Mouse (Mus musculus) cerebellum, adult 2 months (tissue): ENCODE measurements at regions not wholly inside any gene's neighbourhood (a gene's known extent, or its start where the extent isn't known, plus 50 kb on each side); places are given as distances from the start of the nearest gene placed in this dataset.

ENCODE experiments used
- DNase-seq, 2 experiments: peaks; one replicate each; pipeline ENCODE4 v3.0.0; 2021
- H3K27ac ChIP-seq: fragments of 200-500 bp; 2 replicates; pipeline ENCODE4 v1.5.1; 2012; ENCODE audit warnings: low read length, control low read depth, inconsistent platforms; ENCODE audit not compliant: insufficient read depth
- H3K27me3 ChIP-seq: fragments of 200-500 bp; 2 replicates; pipeline ENCODE4 v1.6.1; 2012; ENCODE audit warnings: inconsistent platforms, mild to moderate bottlenecking, low read length, moderate library complexity; ENCODE audit not compliant: control insufficient read depth, insufficient read depth
- H3K4me1 ChIP-seq: fragments of 200-500 bp; 2 replicates; pipeline ENCODE4 v1.6.1; 2011; ENCODE audit warnings: low read length; ENCODE audit not compliant: control insufficient read depth, insufficient read depth
- H3K4me3 ChIP-seq: fragments of 200-500 bp; replicated peaks from 2 replicates; pipeline ENCODE3; 2011; ENCODE audit warnings: mild to moderate bottlenecking, low read depth, low read length, control low read depth; ENCODE audit not compliant: insufficient read depth
- CTCF ChIP-seq: fragments of 200-500 bp; IDR thresholded peaks from 2 replicates; pipeline ENCODE4 v1.5.1; 2011; ENCODE audit warnings: low read depth, mild to moderate bottlenecking, control low read depth, low read length, moderate library complexity, borderline replicate concordance; ENCODE audit not compliant: insufficient read depth
- POLR2A ChIP-seq: fragments of 200-500 bp; IDR thresholded peaks from 2 replicates; pipeline ENCODE4 v1.6.1; 2011; ENCODE audit warnings: low read length, control low read depth, borderline replicate concordance; ENCODE audit not compliant: insufficient read depth
- WGBS: fragments of 180-500 bp; shearing (Covaris S2); methylation state at CpG from one replicate; pipeline ENCODE4 v1.1.7; 2018; 5-methylcytosine and 5-hydroxymethylcytosine counted together

- H3K4me3 ChIP-seq, result no peak overlapping the region
- H3K27me3 ChIP-seq, result no peaks in the 10 kb centered on the region
- peaks cover 4% of the 10 kb centered on the region; the same call in 1 of the 2 replicates for H3K4me1 ChIP-seq
- no peak overlapping the region for H3K27ac ChIP-seq
- no peak for TF ChIP-seq POLR2A
- TF ChIP-seq CTCF, result no peak
- DNase-seq, result no peak
- 88% methylated on average over 7 of the region's 7 CpGs for WGBS
Observed at GRCm38 (mm10) chr5:51763599-51763998, 196.1 kb upstream of the Ppargc1a start.

DNA sequence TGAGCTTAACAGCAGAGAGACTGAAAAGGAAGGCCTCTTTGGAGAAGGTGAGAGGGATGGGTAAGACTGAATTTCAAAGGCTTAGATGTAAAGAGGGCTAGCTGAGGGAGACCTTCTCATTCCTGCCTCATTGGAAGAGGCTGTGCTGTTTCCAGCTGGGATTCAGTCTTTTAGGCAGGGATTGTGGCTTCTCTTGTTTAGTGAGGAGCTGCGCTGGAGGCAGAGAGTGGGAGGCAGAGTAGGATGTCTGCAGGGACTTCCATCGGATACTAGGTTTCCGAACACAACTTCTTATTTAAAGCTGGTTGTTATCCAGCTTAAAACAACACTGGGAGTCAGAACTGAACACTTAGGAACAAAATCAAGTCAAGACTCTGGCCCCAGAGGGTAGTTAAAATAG, 194.8 kb upstream of the Ppargc1a start:
- Histone ChIP-seq H3K27ac (no peak overlapping the region), H3K27me3 (no peaks in the 10 kb centered on the region), H3K4me1 (peaks cover 4% of the 10 kb centered on the region; the same call in 1 of the 2 replicates), H3K4me3 (no peak overlapping the region)
- WGBS, result 75% methylated on average over 3 of the region's 3 CpGs
- no peak for TF ChIP-seq POLR2A
- TF ChIP-seq CTCF, result no peak
- DNase-seq, result no peak

DNA sequence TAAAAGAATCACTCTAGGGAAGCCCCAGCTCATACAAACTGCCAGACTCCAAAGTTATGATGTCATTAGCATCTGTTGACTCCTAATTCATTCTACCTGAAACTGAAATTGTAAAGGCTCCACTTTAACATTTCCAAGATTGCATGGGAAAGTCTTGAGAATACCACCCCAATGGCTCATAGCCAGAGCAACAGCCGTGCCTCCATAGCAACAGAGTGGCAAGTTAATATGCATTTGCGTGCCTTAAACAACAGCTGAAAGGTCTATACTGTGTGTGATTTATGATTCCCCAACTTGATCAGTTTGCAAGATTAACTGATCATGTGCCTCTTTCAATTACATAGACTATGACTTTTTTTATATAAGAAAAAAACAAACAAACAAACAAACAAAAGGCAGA, 190.8 kb upstream of the Ppargc1a start:
- TF ChIP-seq CTCF (no peak), POLR2A (no peak)
- DNase-seq, result no peak
- Histone ChIP-seq H3K27ac (no peak overlapping the region), H3K27me3 (no peaks in the 10 kb centered on the region), H3K4me1 (no peaks in the 10 kb centered on the region), H3K4me3 (no peak overlapping the region)
- 47% methylated on average over 2 of the region's 2 CpGs for WGBS

GRCm38 (mm10) chr5:51757864-51758263, 190.3 kb upstream of the Ppargc1a start:
- WGBS, result 37% methylated on average over 2 of the region's 2 CpGs
- Histone ChIP-seq H3K27me3 (no peaks in the 10 kb centered on the region), H3K4me1 (no peaks in the 10 kb centered on the region), H3K27ac (no peak overlapping the region), H3K4me3 (no peak overlapping the region)
- peak in 1 of 2 experiments; percentile 34 for DNase-seq
- TF ChIP-seq POLR2A (no peak), CTCF (no peak)

DNA sequence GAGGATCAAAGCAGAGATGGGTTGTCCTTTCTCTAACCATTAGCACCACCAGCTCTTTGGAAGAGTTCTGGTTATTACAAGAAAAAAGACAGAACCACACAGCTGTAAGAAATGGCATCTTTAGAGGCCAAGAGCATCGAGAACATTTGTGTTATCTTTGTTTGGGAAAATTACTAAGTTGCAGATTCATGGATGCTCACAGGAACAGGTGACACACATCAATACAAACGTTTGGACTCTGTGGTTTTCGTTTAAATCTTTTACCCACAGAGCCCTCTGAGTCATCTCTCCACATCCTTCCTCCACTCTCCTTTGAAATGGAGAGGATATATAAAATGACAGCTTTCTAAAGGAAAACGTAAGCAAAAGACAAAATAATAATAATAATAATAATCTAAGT, 184.5 kb upstream of the Ppargc1a start:
- Histone ChIP-seq H3K27me3 (no peaks in the 10 kb centered on the region), H3K27ac (no peak overlapping the region), H3K4me1 (no peaks in the 10 kb centered on the region), H3K4me3 (no peak overlapping the region)
- no peak for TF ChIP-seq CTCF
- TF ChIP-seq POLR2A, result no peak
- no peak for DNase-seq
- 81% methylated on average over 4 of the region's 4 CpGs for WGBS

- WGBS, result 74% methylated on average over 8 of the region's 8 CpGs
- no peaks in the 10 kb centered on the region for H3K4me1 ChIP-seq
- DNase-seq, result no peak
Observed at GRCm38 (mm10) chr5:51750456-51750855, 182.9 kb upstream of the Ppargc1a start.

GRCm38 (mm10) chr5:51740893-51741292, 173.4 kb upstream of the Ppargc1a start:
- no peak for DNase-seq
- TF ChIP-seq POLR2A (no peak), CTCF (no peak)
- Histone ChIP-seq H3K27ac (no peak overlapping the region), H3K4me1 (no peaks in the 10 kb centered on the region), H3K27me3 (no peaks in the 10 kb centered on the region), H3K4me3 (no peak overlapping the region)
- 90% methylated on average over 8 of the region's 8 CpGs for WGBS

More at GRCm38 (mm10) chr5:51750456-51750855, 182.9 kb upstream of the Ppargc1a start:
- H3K27me3 ChIP-seq, result no peaks in the 10 kb centered on the region
- no peak for TF ChIP-seq CTCF
- no peak for TF ChIP-seq POLR2A
- H3K27ac ChIP-seq, result no peak overlapping the region
- no peak overlapping the region for H3K4me3 ChIP-seq

- TF ChIP-seq POLR2A (no peak), CTCF (no peak)
- Histone ChIP-seq H3K27ac (no peak overlapping the region), H3K27me3 (no peaks in the 10 kb centered on the region), H3K4me1 (peaks cover 3% of the 10 kb centered on the region; the same call in 1 of the 2 replicates), H3K4me3 (no peak overlapping the region)
- no peak for DNase-seq
- 95% methylated on average over 1 of the region's 1 CpGs for WGBS
Observed at GRCm38 (mm10) chr5:51730241-51730640, 162.7 kb upstream of the Ppargc1a start.

DNA sequence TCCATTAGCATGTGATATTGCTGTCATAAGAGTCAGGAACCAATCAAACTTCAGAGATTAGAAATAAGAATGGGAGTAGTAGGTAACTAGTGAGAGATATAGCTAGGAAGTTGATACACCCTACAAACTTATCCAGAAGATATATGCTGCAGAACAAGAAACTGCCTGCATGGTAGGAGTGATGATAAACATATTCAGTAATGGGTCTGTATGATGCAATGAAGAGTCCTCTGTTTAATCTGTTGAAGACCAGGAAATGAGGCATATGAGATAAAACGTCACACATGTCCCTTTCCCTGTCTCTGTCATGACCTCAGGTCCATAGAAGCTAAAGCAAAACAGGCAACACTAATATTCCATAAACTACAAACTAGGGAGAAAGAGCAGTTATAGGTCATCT, 162.2 kb upstream of the Ppargc1a start:
- Histone ChIP-seq H3K27ac (no peak overlapping the region), H3K27me3 (no peaks in the 10 kb centered on the region), H3K4me1 (peaks cover 6% of the 10 kb centered on the region), H3K4me3 (no peak overlapping the region)
- DNase-seq, result no peak
- WGBS, result 97% methylated on average over 1 of the region's 1 CpGs
- TF ChIP-seq POLR2A (no peak), CTCF (no peak)
